Mouse (Mus musculus): Measurements from ENCODE around the gene Fam189a2.

DNA sequence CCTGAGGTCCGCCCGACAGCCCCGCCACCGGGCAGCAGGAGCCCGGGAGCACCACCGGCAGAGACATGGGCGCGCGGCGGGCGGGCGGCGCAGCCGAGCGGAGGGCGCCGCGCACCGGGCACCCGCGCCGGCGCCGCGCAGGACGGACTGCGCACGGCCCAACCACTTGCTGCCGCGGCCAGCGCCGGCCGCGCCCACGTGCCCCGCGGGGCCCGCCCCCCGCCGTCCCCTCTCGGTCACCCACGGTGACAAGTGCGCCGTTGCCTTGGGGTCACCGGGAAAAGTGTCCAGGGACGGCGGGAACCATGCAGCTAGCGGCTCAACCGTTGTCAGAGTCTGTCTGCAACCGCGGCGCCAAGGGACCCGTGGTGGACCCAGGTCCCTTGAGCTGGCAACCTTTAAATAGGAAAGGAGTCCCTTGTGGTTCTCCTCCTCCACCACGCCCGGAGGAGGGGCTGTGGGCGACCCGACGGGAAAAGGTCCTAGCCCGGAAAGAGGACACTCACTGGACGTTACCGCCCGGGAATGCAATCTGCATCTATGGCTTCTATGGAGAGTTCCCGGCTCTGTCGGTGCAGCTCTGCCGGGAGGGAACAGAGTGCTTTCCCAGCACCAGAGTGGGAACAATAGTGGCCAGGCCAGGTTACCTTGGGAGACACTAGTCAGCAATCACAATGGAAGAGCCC, at the start of gene Fam189a2:
- TF ChIP-seq POLR2A (IDR thresholded peaks at IDR 0.05; ENCODE audit: low read depth, low read length): no peak
- no peak for TF ChIP-seq CTCF (conservative IDR thresholded peaks at IDR 0.05; ENCODE audit: insufficient read depth, insufficient read length, low read depth, low read length)

Data from kidney, adult 2 months (tissue).